Mouse (Mus musculus) bone marrow, adult 2 months (tissue): Measurements from ENCODE around the gene Rnasel.

ENCODE experiments used
- CTCF ChIP-seq: fragments of 200-500 bp; IDR thresholded peaks from 2 replicates; pipeline ENCODE4 v1.5.1; 2011; ENCODE audit warnings: low read length, control low read depth; ENCODE audit not compliant: control insufficient read depth, insufficient read depth
- POLR2A ChIP-seq: fragments of 200-500 bp; IDR thresholded peaks from 2 replicates; pipeline ENCODE4 v1.6.1; 2011; ENCODE audit warnings: low read depth, mild to moderate bottlenecking, control low read depth, low read length, borderline replicate concordance; ENCODE audit not compliant: control insufficient read depth

GRCm38 (mm10) chr1:153794241-153794640 lies 45.0 kb downstream of the Rnasel start:
- TF ChIP-seq CTCF, result no peak
- no peak for TF ChIP-seq POLR2A
